9 mouse cellular contexts compared by ENCODE assay signal in genomic region chr4:140957131-140957702, GRCm38 (mm10). TPM values are rescaled to one million over a fixed set of nuclear protein-coding genes. Genes with fewer than 3 reads are reported as not detected.
DNase-seq lines count a peak whose midpoint lies in the region; ATAC-seq and TF ChIP-seq lines count a peak whose summit lies in the region.
"Had no signal": no experiment of that assay in that cellular context is flagged by ENCODE, and none has a peak within 500 bp of the region (broad histone marks: within the 10 kb centered on the region; RNA-seq: fewer than 3 reads in every experiment).

No protein-coding gene starts in this region.

- peak overlapping the region; percentile 99 for H3K27ac ChIP-seq in gastrocnemius, adult 2 months
- H3K27ac ChIP-seq in spleen, adult 2 months (ENCODE audit: insufficient read depth, low read length): peak overlapping the region; percentile 48; the same call in 1 of the 2 replicates
- no peak overlapping the region for H3K27ac ChIP-seq in limb, embryonic 14.5 days (replicated peaks; ENCODE audit: low read depth, low read length)
- no peak overlapping the region for H3K27ac ChIP-seq in stomach, embryonic 16.5 days (ENCODE audit: low read length)

- 45% methylated on average over 17 of the region's 17 CpGs for WGBS in spleen, adult 2 months
- WGBS in limb, embryonic 14.5 days: 5% methylated on average over 17 of the region's 17 CpGs
- 10% methylated on average over 17 of the region's 17 CpGs for WGBS in stomach, embryonic 16.5 days

- no peak for TF ChIP-seq POLR2A in spleen, adult 2 months (IDR thresholded peaks at IDR 0.05; ENCODE audit: low read depth, low read length)
- TF ChIP-seq POLR2A in limb, embryonic 14.5 days (IDR thresholded peaks at IDR 0.05; ENCODE audit: borderline replicate concordance, extremely low read depth, insufficient read depth, insufficient read length): no peak

- peaks cover 19% of the 10 kb centered on the region; the same call in 1 of the 2 replicates for H3K4me1 ChIP-seq in spleen, adult 2 months (ENCODE audit: control insufficient read depth, insufficient read depth, insufficient read length)
- peaks cover 8% of the 10 kb centered on the region for H3K4me1 ChIP-seq in limb, embryonic 14.5 days (ENCODE audit: control insufficient read depth, insufficient read depth, low read length)
- peaks cover 14% of the 10 kb centered on the region for H3K4me1 ChIP-seq in stomach, embryonic 16.5 days (ENCODE audit: control insufficient read depth, insufficient read depth, low read length)

- TF ChIP-seq CTCF in gastrocnemius, adult 2 months (IDR thresholded peaks at IDR 0.05): no peak
- no peak for TF ChIP-seq CTCF in spleen, adult 2 months (IDR thresholded peaks at IDR 0.05; ENCODE audit: extremely low read depth, insufficient read depth, insufficient read length, insufficient replicate concordance)

- intact Hi-C loops in gastrocnemius, adult 2 months (cut with DNase I): loop anchor here (2.0 to 5.0 kb wide), 4 partner anchors 28 to 195 kb away; no protein-coding TSS in a partner anchor

- no peaks in the 10 kb centered on the region for H3K9me3 ChIP-seq in limb, embryonic 14.5 days (ENCODE audit: control insufficient read depth, low read length)
- H3K9me3 ChIP-seq in stomach, embryonic 16.5 days (replicated peaks; ENCODE audit: control insufficient read depth, low read length): no peaks in the 10 kb centered on the region

- DNase-seq in gastrocnemius, adult 2 months: no peak
- DNase-seq in gastrocnemius, postnatal 10 days: no peak
- no peak for DNase-seq in spleen, adult 2 months (ENCODE audit: low read depth in 1 of 2, low spot score in 2 of 2)
- DNase-seq in spleen, postnatal 4 days (ENCODE audit: low spot score in 2 of 2): no peak
- no peak for DNase-seq in limb, embryonic 14.5 days (ENCODE audit: low spot score)
- DNase-seq in right cerebral cortex, postnatal 25 days: no peak
- DNase-seq in T-cell, adult 2 months (ENCODE audit: low spot score): no peak

- peak overlapping the region; percentile 48 for H3K9ac ChIP-seq in limb, embryonic 14.5 days (ENCODE audit: low read depth, low read length, severe bottlenecking)
- peak overlapping the region; percentile 73 for H3K9ac ChIP-seq in stomach, embryonic 16.5 days (ENCODE audit: low read length)

- no peaks in the 10 kb centered on the region for H3K27me3 ChIP-seq in spleen, adult 2 months (ENCODE audit: control insufficient read depth, insufficient read depth, low read length)
- no peaks in the 10 kb centered on the region for H3K27me3 ChIP-seq in limb, embryonic 14.5 days (ENCODE audit: control insufficient read depth, insufficient read depth, low read length)
- no peaks in the 10 kb centered on the region; the same call in 1 of the 2 replicates for H3K27me3 ChIP-seq in stomach, embryonic 16.5 days (ENCODE audit: control insufficient read depth, insufficient read depth, low read length)

- peak overlapping the region; percentile 73 for H3K4me3 ChIP-seq in gastrocnemius, adult 2 months
- peak overlapping the region; percentile 30; the same call in 1 of the 2 replicates for H3K4me3 ChIP-seq in spleen, adult 2 months (ENCODE audit: extremely low read depth, insufficient read depth, insufficient read length)
- H3K4me3 ChIP-seq in limb, embryonic 14.5 days (replicated peaks; ENCODE audit: low read length): peak overlapping the region; percentile 37
- H3K4me3 ChIP-seq in stomach, embryonic 16.5 days (replicated peaks; ENCODE audit: low read length): peak overlapping the region; percentile 49

- H3K36me3 ChIP-seq in spleen, adult 2 months (ENCODE audit: control insufficient read depth, insufficient read depth, low read length): no peaks in the 10 kb centered on the region
- no peaks in the 10 kb centered on the region for H3K36me3 ChIP-seq in limb, embryonic 14.5 days (ENCODE audit: control insufficient read depth, insufficient read depth, low read length)
- no peaks in the 10 kb centered on the region for H3K36me3 ChIP-seq in stomach, embryonic 16.5 days (ENCODE audit: control insufficient read depth, insufficient read depth, low read length)

- ATAC-seq in limb, embryonic 14.5 days (ENCODE audit: low FRiP score, low read depth): no peak
- ATAC-seq in stomach, embryonic 16.5 days (ENCODE audit: insufficient read depth, low FRiP score): no peak

- H3K4me2 ChIP-seq in limb, embryonic 14.5 days (replicated peaks; ENCODE audit: low read depth, low read length, severe bottlenecking): peak overlapping the region; percentile 65
- peak overlapping the region; percentile 93 for H3K4me2 ChIP-seq in stomach, embryonic 16.5 days (ENCODE audit: low read depth, low read length)

RNA-seq across cellular contexts. Expression of gene Sdhb, which starts 3.8 kb away (rescaled TPM):
- total RNA-seq in gastrocnemius, adult 2 months (2021): 100 to 1,000 TPM; 483 to 898 TPM
- total RNA-seq in gastrocnemius, postnatal 10 days (2021): 100 to 1,000 TPM; 406 to 464 TPM
- 66.0 and 79.2 TPM in 2 replicates for polyA plus RNA-seq in spleen, adult 2 months (2012; rRNA removed)
- polyA plus RNA-seq in limb, embryonic 14.5 days (2012; rRNA removed): 156 and 175 TPM in 2 replicates
- 380 and 381 TPM in 2 replicates for polyA plus RNA-seq in limb, embryonic 14.5 days (2014; fragmentation: Nextera tagmentation; extraction: Ambion mirVana)
- 399 and 401 TPM in 2 replicates for polyA plus RNA-seq in stomach, embryonic 16.5 days (2015; fragmentation: Nextera tagmentation; extraction: Ambion mirVana)

RNA-seq across cellular contexts. Expression of gene Atp13a2, which starts 29.5 kb away (rescaled TPM):
- 10 to 100 TPM; 20.0 to 23.7 TPM for total RNA-seq in gastrocnemius, adult 2 months (2021)
- total RNA-seq in gastrocnemius, postnatal 10 days (2021): 10 to 100 TPM; 19.1 to 25.9 TPM
- polyA plus RNA-seq in spleen, adult 2 months (2012; rRNA removed): 275 and 360 TPM in 2 replicates
- 74.6 and 112 TPM in 2 replicates for polyA plus RNA-seq in limb, embryonic 14.5 days (2012; rRNA removed)
- 43.7 and 45.0 TPM in 2 replicates for polyA plus RNA-seq in limb, embryonic 14.5 days (2014; fragmentation: Nextera tagmentation; extraction: Ambion mirVana)
- polyA plus RNA-seq in stomach, embryonic 16.5 days (2015; fragmentation: Nextera tagmentation; extraction: Ambion mirVana): 37.9 and 41.7 TPM in 2 replicates

RNA-seq across cellular contexts. Expression of gene Padi2, which starts 51.1 kb away (rescaled TPM):
- 100 to 1,000 TPM in 1 of 2 experiments, 10 to 100 TPM in 1; 77.0 to 273 TPM for total RNA-seq in gastrocnemius, adult 2 months (2021)
- total RNA-seq in gastrocnemius, postnatal 10 days (2021): 100 to 1,000 TPM in 1 of 2 experiments, 10 to 100 TPM in 1; 96.8 to 105 TPM
- polyA plus RNA-seq in spleen, adult 2 months (2012; rRNA removed): 10.7 and 12.0 TPM in 2 replicates
- polyA plus RNA-seq in limb, embryonic 14.5 days (2012; rRNA removed): 1.3 and 1.9 TPM in 2 replicates
- 1.3 and 1.9 TPM in 2 replicates for polyA plus RNA-seq in limb, embryonic 14.5 days (2014; fragmentation: Nextera tagmentation; extraction: Ambion mirVana)
- 3.2 and 4.0 TPM in 2 replicates for polyA plus RNA-seq in stomach, embryonic 16.5 days (2015; fragmentation: Nextera tagmentation; extraction: Ambion mirVana)

RNA-seq across cellular contexts. Expression of gene Mfap2, which starts 53.0 kb away (rescaled TPM):
- total RNA-seq in gastrocnemius, adult 2 months (2021): 1 to 10 TPM; 1.5 to 4.7 TPM
- 10 to 100 TPM; 79.1 to 88.6 TPM for total RNA-seq in gastrocnemius, postnatal 10 days (2021)
- 3.1 and 4.6 TPM in 2 replicates for polyA plus RNA-seq in spleen, adult 2 months (2012; rRNA removed)
- polyA plus RNA-seq in limb, embryonic 14.5 days (2012; rRNA removed): 708 and 919 TPM in 2 replicates
- 1,017 and 1,089 TPM in 2 replicates for polyA plus RNA-seq in limb, embryonic 14.5 days (2014; fragmentation: Nextera tagmentation; extraction: Ambion mirVana)
- 423 and 500 TPM in 2 replicates for polyA plus RNA-seq in stomach, embryonic 16.5 days (2015; fragmentation: Nextera tagmentation; extraction: Ambion mirVana)
- total RNA-seq: neutrophil, adult 5-6 weeks had no signal

Comparison
In these comparisons a context has a peak if more than half of its experiments do, and no peak if none do; other contexts are left out.
1. H3K27ac ChIP-seq: peak in gastrocnemius, adult 2 months (single experiment) and spleen, adult 2 months (single experiment); none in limb, embryonic 14.5 days (single experiment) and stomach, embryonic 16.5 days (single experiment).
2. Peak in every context shown above with its lines, with median percentiles within 50 percentile points of each other: H3K4me3 ChIP-seq.